Mouse (Mus musculus) MEL (cell line): ENCODE measurements around the gene Gorasp1. TPM values are rescaled to one million over a fixed set of nuclear protein-coding genes. Genes with fewer than 3 reads are reported as not detected.
A peak's percentile ranks its signal among the peaks of the same experiment; 100 is the strongest.

Experiments used
- DNase-seq: peaks from one replicate; pipeline ENCODE4 v3.0.0; 2011; ENCODE audit warnings: low read depth, low spot score
- H3K27ac ChIP-seq: 2 replicates; pipeline ENCODE4 v1.5.1; 2012; ENCODE audit warnings: low read depth, mild to moderate bottlenecking, control low read depth, low read length, moderate library complexity; ENCODE audit not compliant: control insufficient read depth
- H3K27me3 ChIP-seq, 2 experiments: fragments of 150-350 bp in 1 of 2; sonication (generic) in 1 of 2; 2 replicates each; pipeline ENCODE4 v1.6.1; 2012; ENCODE audit warnings: low read length in 2 of 2, mild to moderate bottlenecking in 2 of 2, improper control_type of control experiment in 1 of 2, moderate library complexity in 1 of 2; ENCODE audit not compliant: insufficient read depth in 2 of 2, control insufficient read depth in 1 of 2
- H3K36me3 ChIP-seq, 2 experiments: 2 replicates each; pipeline ENCODE4 v1.6.1; 2012 to 2014; ENCODE audit warnings: low read length in 2 of 2, improper control_type of control experiment in 1 of 2, inconsistent platforms in 1 of 2, mild to moderate bottlenecking in 1 of 2; ENCODE audit not compliant: insufficient read depth in 2 of 2, control insufficient read depth in 1 of 2
- H3K4me1 ChIP-seq, 2 experiments: fragments of 150-350 bp in 1 of 2; sonication (generic) in 1 of 2; 2 replicates each; pipeline ENCODE4 v1.6.1; 2012; ENCODE audit warnings: low read length in 2 of 2, improper control_type of control experiment in 1 of 2, mild to moderate bottlenecking in 1 of 2; ENCODE audit not compliant: insufficient read depth in 2 of 2, control insufficient read depth in 1 of 2
- H3K4me3 ChIP-seq, 2 experiments: fragments of 150-350 bp in 1 of 2; sonication (generic) in 1 of 2; 2 replicates each; pipeline ENCODE4 v1.5.1; 2012; ENCODE audit warnings: low read depth in 2 of 2, low read length in 2 of 2, mild to moderate bottlenecking in 2 of 2, moderate library complexity in 2 of 2, control low read depth in 1 of 2, improper control_type of control experiment in 1 of 2; ENCODE audit not compliant: control insufficient read depth in 1 of 2, insufficient read depth in 1 of 2
- H3K79me2 ChIP-seq: 2 replicates; pipeline ENCODE4 v1.6.1; 2012; ENCODE audit warnings: mild to moderate bottlenecking, low read length, moderate library complexity; ENCODE audit not compliant: control insufficient read depth, poor library complexity, insufficient read depth
- H3K9ac ChIP-seq: 2 replicates; pipeline ENCODE4 v1.6.1; 2012; ENCODE audit warnings: low read depth, mild to moderate bottlenecking, control low read depth, low read length, moderate library complexity; ENCODE audit not compliant: control insufficient read depth, poor library complexity, severe bottlenecking
- H3K9me3 ChIP-seq: fragments of 150-350 bp; sonication (generic); replicated peaks from 2 replicates; pipeline ENCODE4 v1.6.1; 2012; ENCODE audit warnings: mild to moderate bottlenecking, low read length, improper control_type of control experiment, moderate library complexity; ENCODE audit not compliant: insufficient read depth
- CTCF ChIP-seq, 3 experiments: IDR thresholded peaks in 2 of 3; conservative IDR thresholded peaks in 1 of 3; 2 replicates each; pipeline ENCODE4 v1.5.1; 2011 to 2012; ENCODE audit warnings: low read length in 3 of 3, low read depth in 2 of 3, mild to moderate bottlenecking in 2 of 3, improper control_type of control experiment in 1 of 3, inconsistent platforms in 1 of 3, mixed read lengths in 1 of 3, moderate library complexity in 1 of 3; ENCODE audit not compliant: control insufficient read depth in 1 of 3, insufficient read depth in 1 of 3, poor library complexity in 1 of 3, severe bottlenecking in 1 of 3
- ELF1 ChIP-seq: IDR thresholded peaks from 2 replicates; pipeline ENCODE4 v1.6.1; 2014; ENCODE audit warnings: low read depth, mild to moderate bottlenecking, inconsistent platforms, low read length, improper control_type of control experiment, moderate library complexity
- GABPA ChIP-seq: IDR thresholded peaks from 2 replicates; pipeline ENCODE4 v1.6.1; 2012; ENCODE audit warnings: low read depth, mild to moderate bottlenecking, inconsistent platforms, low read length, improper control_type of control experiment, moderate library complexity
- GATA1 ChIP-seq: IDR thresholded peaks from 2 replicates; pipeline ENCODE4 v1.6.1; 2011; ENCODE audit warnings: low read depth, low read length, improper control_type of control experiment
- KAT2A ChIP-seq: conservative IDR thresholded peaks from 2 replicates; pipeline ENCODE4 v1.6.1; 2012; ENCODE audit warnings: low read depth, low read length, improper control_type of control experiment, inconsistent platforms
- MAFK ChIP-seq: IDR thresholded peaks from 2 replicates; pipeline ENCODE4 v1.6.1; 2011; ENCODE audit warnings: low read depth, mild to moderate bottlenecking, low read length, improper control_type of control experiment, borderline replicate concordance
- MXI1 ChIP-seq: IDR thresholded peaks from 2 replicates; pipeline ENCODE4 v1.6.1; 2011; ENCODE audit warnings: mild to moderate bottlenecking, low read depth, low read length, improper control_type of control experiment
- NRF1 ChIP-seq: IDR thresholded peaks from 2 replicates; pipeline ENCODE4 v1.6.1; 2014; ENCODE audit warnings: low read depth, mild to moderate bottlenecking, inconsistent platforms, low read length, improper control_type of control experiment, moderate library complexity; ENCODE audit not compliant: poor library complexity, insufficient read depth, severe bottlenecking
- POLR2AphosphoS2 ChIP-seq: IDR thresholded peaks from 2 replicates; pipeline ENCODE4 v1.6.1; 2011; ENCODE audit warnings: low read length, improper control_type of control experiment
- RAD21 ChIP-seq: IDR thresholded peaks from 2 replicates; pipeline ENCODE4 v1.6.1; 2011; ENCODE audit warnings: mild to moderate bottlenecking, low read depth, low read length, improper control_type of control experiment
- RCOR1 ChIP-seq: IDR thresholded peaks from 2 replicates; pipeline ENCODE4 v1.6.1; 2012; ENCODE audit warnings: low read depth, mild to moderate bottlenecking, inconsistent platforms, low read length, improper control_type of control experiment
- SIN3A ChIP-seq: IDR thresholded peaks from 2 replicates; pipeline ENCODE4 v1.6.1; 2012; ENCODE audit warnings: low read length, improper control_type of control experiment, inconsistent platforms
- SMC3 ChIP-seq: IDR thresholded peaks from 2 replicates; pipeline ENCODE4 v1.6.1; 2011; ENCODE audit warnings: low read depth, low read length, improper control_type of control experiment
- TCF12 ChIP-seq: IDR thresholded peaks from 2 replicates; pipeline ENCODE4 v1.6.1; 2014; ENCODE audit warnings: low read depth, mild to moderate bottlenecking, inconsistent platforms, low read length, improper control_type of control experiment, moderate library complexity
- USF1 ChIP-seq: IDR thresholded peaks from 2 replicates; pipeline ENCODE4 v1.6.1; 2014; ENCODE audit warnings: low read depth, mild to moderate bottlenecking, inconsistent platforms, low read length, improper control_type of control experiment, moderate library complexity
- ZKSCAN1 ChIP-seq: IDR thresholded peaks from 2 replicates; pipeline ENCODE4 v1.6.1; 2012; ENCODE audit warnings: low read depth, mild to moderate bottlenecking, inconsistent platforms, low read length, improper control_type of control experiment, moderate library complexity
- ZMIZ1 ChIP-seq: IDR thresholded peaks from 2 replicates; pipeline ENCODE4 v1.6.1; 2012; ENCODE audit warnings: low read depth, mild to moderate bottlenecking, inconsistent platforms, low read length, improper control_type of control experiment, moderate library complexity
- polyA plus RNA-seq, 2 experiments: library from polyadenylated mRNA; stranded (reverse) in 1 of 2; unstranded in 1 of 2; fragments of >175 nt in 1 of 2; fragments of >200 nt in 1 of 2; gene quantifications; 2 replicates each; pipeline versions ENCODE4 v1.2.1 to v1.2.4; 2012; ENCODE audit warnings: low replicate concordance in 2 of 2, low read depth in 1 of 2; ENCODE audit not compliant: insufficient read length in 2 of 2, insufficient read depth in 1 of 2, missing spikeins in 1 of 2
- total RNA-seq: library from RNA; depleted of rRNA; stranded (reverse); fragments of 300-350 nt; gene quantifications from 2 replicates; pipeline ENCODE4 v1.2.3, GENCODE M21; 2012

Gene Gorasp1
- total and polyA plus RNA-seq, 3 experiments: 18.3 to 21.9 TPM; not detected in 1

DNA sequence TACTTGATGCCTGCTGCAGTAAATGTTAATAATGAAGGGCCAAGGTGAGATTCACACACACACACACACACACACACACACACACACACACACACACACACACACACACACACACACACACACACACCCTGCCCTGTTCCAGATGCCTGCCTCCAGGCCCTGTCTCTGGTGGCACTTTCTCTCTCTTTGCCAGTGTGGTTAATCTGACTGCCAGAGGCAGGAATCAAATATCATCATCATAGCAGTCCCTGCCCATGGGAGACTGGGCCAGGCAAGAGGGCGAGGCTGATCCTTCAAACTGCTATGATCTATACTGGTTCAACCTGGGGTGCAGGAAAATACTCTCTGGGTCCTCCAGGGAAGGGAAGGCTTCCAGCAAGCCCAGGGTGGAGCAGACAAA, 17.5 kb downstream of the Gorasp1 start:
- no peaks in the 10 kb centered on the region for H3K9me3 ChIP-seq
- no peak for DNase-seq
- peaks cover 0 to 8% of the 10 kb centered on the region in 2 experiments; a peak in 2 of 4 replicates for H3K36me3 ChIP-seq
- H3K27ac ChIP-seq: no peak overlapping the region
- TF ChIP-seq ZKSCAN1 (no peak), NRF1 (no peak), GATA1 (no peak), RCOR1 (no peak), ZMIZ1 (no peak), SMC3 (no peak), TCF12 (no peak), ELF1 (no peak), GABPA (no peak), MXI1 (no peak), USF1 (no peak), POLR2AphosphoS2 (no peak), MAFK (no peak), KAT2A (no peak), SIN3A (no peak)
- no peaks in the 10 kb centered on the region for H3K27me3 ChIP-seq
- no peaks in the 10 kb centered on the region for H3K4me1 ChIP-seq
- no peak overlapping the region for H3K9ac ChIP-seq
- no peak overlapping the region for H3K4me3 ChIP-seq
- no peaks in the 10 kb centered on the region for H3K79me2 ChIP-seq

DNA sequence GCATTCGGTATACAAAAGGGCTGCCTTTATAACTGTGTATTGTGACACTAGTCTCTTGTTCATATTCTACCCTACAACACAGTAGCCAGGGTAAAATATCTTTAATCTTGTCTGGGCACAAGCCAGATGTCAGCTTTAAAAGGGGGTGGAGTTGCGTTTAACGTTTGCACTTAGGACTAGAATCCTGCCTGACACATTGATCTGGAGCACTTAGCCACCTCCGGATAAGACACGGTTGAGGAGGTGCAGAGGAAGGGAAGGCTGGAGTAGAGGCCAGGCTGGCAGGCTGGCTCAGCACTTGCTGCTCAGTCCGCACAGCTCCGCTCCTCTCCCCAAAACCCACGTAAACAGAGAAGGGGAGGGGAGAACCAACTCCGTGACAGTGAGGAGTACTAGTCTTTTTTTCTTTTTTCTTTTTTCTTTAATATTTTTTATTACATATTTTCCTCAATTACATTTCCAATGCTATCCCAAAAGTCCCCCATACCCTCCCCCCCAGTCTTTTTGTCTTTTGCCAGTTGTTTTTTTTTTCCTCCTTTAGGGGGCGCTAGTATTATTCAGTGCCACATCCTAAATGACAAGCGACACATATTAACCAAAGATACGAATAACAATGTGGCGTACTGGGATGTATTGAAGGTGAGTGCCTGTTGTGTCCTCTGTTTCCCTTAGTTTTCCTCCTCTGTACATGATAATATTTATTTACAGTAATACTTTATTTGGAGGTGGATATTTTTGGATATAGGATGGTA, 24.1 kb downstream of the Gorasp1 start:
- Histone ChIP-seq H3K4me1 (no peaks in the 10 kb centered on the region), H3K27ac (no peak overlapping the region), H3K79me2 (no peaks in the 10 kb centered on the region), H3K4me3 (no peak overlapping the region), H3K9me3 (no peaks in the 10 kb centered on the region), H3K9ac (no peak overlapping the region), H3K27me3 (no peaks in the 10 kb centered on the region), H3K36me3 (peaks cover 0 to 10% of the 10 kb centered on the region in 2 experiments; a peak in 2 of 4 replicates)
- peak; percentile 42 for DNase-seq
- peak; percentile 22 for TF ChIP-seq RAD21
- peak in 1 of 3 experiments; percentile 47; a peak in 2 of 6 replicates for TF ChIP-seq CTCF (IDR thresholded peaks at IDR 0.05 in 2 of 3, conservative IDR thresholded peaks at IDR 0.05 in 1 of 3; ENCODE audit: control insufficient read depth in 1 of 3, insufficient read depth in 1 of 3, low read depth in 2 of 3, low read length in 3 of 3, poor library complexity in 1 of 3, severe bottlenecking in 1 of 3)
- TF ChIP-seq USF1: no peak
